Mouse (Mus musculus) kidney, postnatal 14 days (tissue): Measurements from ENCODE around the gene Pth1r.
"Not testable (repeated sequence)": the region's sequence is repeated elsewhere in the genome, so short reads cannot be mapped to it uniquely, and the experiment has no call there.

Experiments
- DNase-seq: peaks from one replicate; pipeline ENCODE4 v3.0.0; 2022; ENCODE audit warnings: mixed read lengths

Gene Pth1r

GRCm38 (mm10) chr9:110712545-110712944 lies 34.4 kb downstream of the Pth1r start:
- DNase-seq = no peak

- no peak for DNase-seq
These were observed 34.9 kb downstream of the Pth1r start for GRCm38 (mm10) chr9:110711996-110712395.

GRCm38 (mm10) chr9:110711532-110711931 lies 35.4 kb downstream of the Pth1r start:
- no peak for DNase-seq

- DNase-seq = peak; percentile 89
These were observed 37.2 kb downstream of the Pth1r start for GRCm38 (mm10) chr9:110709640-110710258.

GRCm38 (mm10) chr9:110706784-110707183 lies 40.2 kb downstream of the Pth1r start:
- DNase-seq = no peak

GRCm38 (mm10) chr9:110703951-110704350 lies 43.0 kb downstream of the Pth1r start:
- DNase-seq = no peak

GRCm38 (mm10) chr9:110702848-110703247 lies 44.1 kb downstream of the Pth1r start:
- DNase-seq = no peak

GRCm38 (mm10) chr9:110701114-110702032 lies 45.6 kb downstream of the Pth1r start:
- DNase-seq = no peak

GRCm38 (mm10) chr9:110699574-110699973 lies 47.4 kb downstream of the Pth1r start:
- no peak for DNase-seq

- DNase-seq = peak; percentile 54
These were observed 49.5 kb downstream of the Pth1r start for GRCm38 (mm10) chr9:110697465-110697864.

- DNase-seq = no peak
These were observed 50.5 kb downstream of the Pth1r start for GRCm38 (mm10) chr9:110696427-110696826.

GRCm38 (mm10) chr9:110695165-110695755 lies 51.7 kb downstream of the Pth1r start:
- DNase-seq = no peak

GRCm38 (mm10) chr9:110689261-110689779 lies 57.6 kb downstream of the Pth1r start:
- peak; percentile 85 for DNase-seq

GRCm38 (mm10) chr9:110687846-110688245 lies 59.1 kb downstream of the Pth1r start:
- DNase-seq = no peak

GRCm38 (mm10) chr9:110687061-110687460 lies 59.9 kb downstream of the Pth1r start:
- no peak for DNase-seq

GRCm38 (mm10) chr9:110686472-110686871 lies 60.5 kb downstream of the Pth1r start:
- no peak for DNase-seq

- no peak for DNase-seq
These were observed 61.4 kb downstream of the Pth1r start for GRCm38 (mm10) chr9:110685591-110685990.

GRCm38 (mm10) chr9:110685187-110685586 lies 61.8 kb downstream of the Pth1r start:
- no peak for DNase-seq

- peak; percentile 97 for DNase-seq
These were observed 62.7 kb downstream of the Pth1r start for GRCm38 (mm10) chr9:110684100-110684831.

- DNase-seq = peak; percentile 87
These were observed 63.3 kb downstream of the Pth1r start for GRCm38 (mm10) chr9:110683574-110684099.

GRCm38 (mm10) chr9:110682697-110683096 lies 64.2 kb downstream of the Pth1r start:
- DNase-seq = not testable (repeated sequence)

- DNase-seq = peak; percentile 67
These were observed 64.7 kb downstream of the Pth1r start for GRCm38 (mm10) chr9:110682255-110682654.
